Mouse (Mus musculus): ENCODE data around the gene B3gat2. TPM values are rescaled to one million over a fixed set of nuclear protein-coding genes. Genes with fewer than 3 reads are reported as not detected.
A peak's percentile ranks its signal among the peaks of the same experiment; 100 is the strongest.

The B3gat2 gene
- polyA plus RNA-seq (2015; fragmentation: Nextera tagmentation; extraction: Ambion mirVana), result 0.56 and 0.61 TPM in 2 replicates

DNA sequence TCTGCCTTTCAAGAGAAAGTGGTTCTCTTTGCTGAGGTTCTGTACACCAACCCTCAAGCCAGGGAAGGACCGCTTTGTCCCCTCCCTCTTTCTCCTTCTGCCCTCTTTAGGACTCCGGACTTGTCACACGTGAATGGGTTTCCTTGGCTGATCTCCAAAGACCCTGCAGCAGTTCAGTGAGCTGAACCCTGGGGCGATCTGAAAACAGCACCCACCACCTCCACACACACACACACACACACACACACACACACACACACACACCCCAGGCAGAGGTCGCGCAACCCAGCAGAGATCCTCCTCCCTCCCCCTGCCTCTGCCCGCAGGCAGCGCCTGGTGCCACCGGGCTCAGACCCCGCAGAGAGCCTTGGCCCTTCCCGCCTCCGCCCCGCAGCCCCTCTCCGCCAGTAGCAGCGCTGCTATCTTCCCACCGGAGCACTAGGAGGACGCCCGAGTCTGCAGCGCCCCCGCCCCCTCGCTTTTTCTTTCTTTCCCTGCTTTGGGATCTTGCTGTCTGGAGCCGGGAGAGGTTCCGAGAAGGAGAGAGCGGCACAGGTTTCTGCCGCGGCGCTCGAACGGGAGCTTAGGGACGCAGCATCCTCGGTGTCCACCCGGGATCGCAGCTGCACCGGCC is at the start of gene B3gat2:
TSS of gene B3gat2 (plus strand) at position 252 of the 634 bp plus-strand sequence.
- no peak for ATAC-seq (ENCODE audit: insufficient number of reproducible peaks, low FRiP score, low TSS enrichment, low read depth)
- under 1% methylated on average over 34 of the region's 34 CpGs for WGBS
- Histone ChIP-seq H3K4me1 (peaks cover 19% of the 10 kb centered on the region), H3K27ac (replicated peaks) (no peak within 1 kb of the TSS), H3K27me3 (peaks cover 51% of the 10 kb centered on the region), H3K4me2 (replicated peaks) (peak within 1 kb of the TSS; percentile 98), H3K9me3 (replicated peaks) (no peaks in the 10 kb centered on the region), H3K4me3 (replicated peaks) (peak within 1 kb of the TSS; percentile 52), H3K9ac (peak within 1 kb of the TSS; percentile 33), H3K36me3 (no peaks in the 10 kb centered on the region)

DNA sequence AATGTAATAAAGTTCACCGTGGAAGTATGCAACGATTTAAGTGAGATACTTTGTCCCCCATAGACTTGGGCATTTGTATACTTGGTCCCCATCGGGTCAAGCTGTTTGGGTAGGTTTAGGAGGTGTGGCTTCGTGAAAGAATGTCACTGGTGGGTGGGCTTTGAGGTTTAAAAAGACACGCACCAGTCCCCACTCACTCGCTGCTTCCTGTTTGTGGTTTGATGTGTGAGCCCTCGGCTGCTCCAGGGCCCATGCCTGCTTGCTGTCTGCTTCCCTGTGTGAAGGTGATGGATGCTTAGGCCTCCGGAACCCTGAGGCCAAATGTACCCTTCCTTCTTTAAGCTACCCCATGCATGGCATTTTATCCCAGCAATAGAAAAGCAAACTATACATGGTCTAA is 41.2 kb upstream of the B3gat2 start:
- Histone ChIP-seq H3K9me3 (replicated peaks) (no peaks in the 10 kb centered on the region), H3K27me3 (no peaks in the 10 kb centered on the region), H3K4me2 (replicated peaks) (no peak overlapping the region), H3K4me1 (no peaks in the 10 kb centered on the region), H3K4me3 (replicated peaks) (no peak overlapping the region), H3K9ac (no peak overlapping the region), H3K36me3 (no peaks in the 10 kb centered on the region), H3K27ac (replicated peaks) (no peak overlapping the region)
- ATAC-seq (ENCODE audit: insufficient number of reproducible peaks, low FRiP score, low TSS enrichment, low read depth), result no peak
- 75% methylated on average over 8 of the region's 8 CpGs for WGBS

DNA sequence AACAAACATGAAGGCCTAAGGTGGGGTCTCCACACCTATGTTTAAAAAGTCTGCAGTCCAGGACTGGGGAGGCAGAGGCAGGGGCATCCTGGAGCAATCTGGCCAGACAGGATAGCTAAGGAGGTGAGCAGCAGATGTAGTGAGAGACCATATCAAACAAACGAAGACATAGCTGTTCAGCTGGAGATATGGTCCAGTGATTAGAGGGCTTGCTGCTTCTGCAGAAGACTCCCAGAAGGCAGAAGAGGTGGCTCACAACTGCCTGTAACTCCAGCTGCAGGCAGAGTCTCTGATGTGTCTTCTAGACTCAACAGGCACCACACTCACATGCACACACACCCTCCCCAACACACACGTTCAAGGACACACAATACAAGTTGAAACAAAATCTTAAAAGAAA is 40.5 kb upstream of the B3gat2 start:
- ATAC-seq (ENCODE audit: insufficient number of reproducible peaks, low FRiP score, low TSS enrichment, low read depth), result no peak
- Histone ChIP-seq H3K4me2 (replicated peaks) (no peak overlapping the region), H3K36me3 (no peaks in the 10 kb centered on the region), H3K9me3 (replicated peaks) (no peaks in the 10 kb centered on the region), H3K9ac (no peak overlapping the region), H3K4me3 (replicated peaks) (no peak overlapping the region), H3K4me1 (no peaks in the 10 kb centered on the region), H3K27me3 (no peaks in the 10 kb centered on the region), H3K27ac (replicated peaks) (no peak overlapping the region)
- WGBS, result 72% methylated on average over 2 of the region's 2 CpGs

DNA sequence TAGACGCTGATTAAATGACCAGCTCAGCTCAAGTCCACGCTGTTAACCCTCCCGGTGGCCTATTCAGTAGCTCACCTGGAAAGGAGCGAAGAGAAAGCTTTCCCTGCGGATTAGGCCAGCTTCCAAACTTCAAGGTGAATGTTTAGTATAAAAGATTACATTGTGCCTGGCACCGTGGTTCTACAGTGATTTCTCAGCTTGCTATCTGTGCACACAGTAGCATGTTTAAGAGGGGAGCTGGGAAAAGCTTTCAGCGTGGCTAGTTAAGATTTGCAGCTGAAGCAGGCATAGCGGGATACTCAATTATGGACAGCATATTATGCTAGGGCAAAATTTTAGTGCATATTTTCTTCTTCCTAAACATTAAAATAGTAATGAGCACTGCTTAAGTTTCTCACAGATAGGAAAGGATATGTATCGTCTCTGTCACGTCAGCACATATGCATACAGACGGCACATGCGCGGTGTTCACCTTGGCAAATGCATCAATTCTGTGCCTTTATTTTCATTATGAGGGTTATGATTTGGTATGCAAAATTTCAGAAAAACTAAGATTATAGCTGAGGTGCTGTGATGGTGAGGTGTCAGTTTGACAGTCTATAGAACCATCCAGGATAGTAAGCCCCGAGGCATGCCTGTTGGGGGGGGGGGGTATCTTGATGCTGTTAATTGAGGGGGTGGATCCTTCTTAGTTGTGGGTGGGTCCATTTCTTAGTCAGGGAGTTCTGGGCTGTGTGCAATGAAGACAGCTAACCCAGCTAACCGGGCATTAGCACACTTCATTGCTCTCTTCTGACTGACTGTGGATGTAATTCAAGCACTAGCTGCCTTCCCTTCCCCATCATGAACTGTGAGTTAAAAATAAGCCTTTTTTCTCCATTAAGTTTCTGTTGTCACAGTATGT is 38.8 kb upstream of the B3gat2 start:
- ATAC-seq (ENCODE audit: insufficient number of reproducible peaks, low FRiP score, low TSS enrichment, low read depth), result no peak
- Histone ChIP-seq H3K4me2 (replicated peaks) (no peak overlapping the region), H3K36me3 (no peaks in the 10 kb centered on the region), H3K9ac (no peak overlapping the region), H3K27ac (replicated peaks) (no peak overlapping the region), H3K4me1 (no peaks in the 10 kb centered on the region), H3K4me3 (replicated peaks) (no peak overlapping the region), H3K27me3 (no peaks in the 10 kb centered on the region), H3K9me3 (replicated peaks) (no peaks in the 10 kb centered on the region)
- 69% methylated on average over 15 of the region's 15 CpGs for WGBS

DNA sequence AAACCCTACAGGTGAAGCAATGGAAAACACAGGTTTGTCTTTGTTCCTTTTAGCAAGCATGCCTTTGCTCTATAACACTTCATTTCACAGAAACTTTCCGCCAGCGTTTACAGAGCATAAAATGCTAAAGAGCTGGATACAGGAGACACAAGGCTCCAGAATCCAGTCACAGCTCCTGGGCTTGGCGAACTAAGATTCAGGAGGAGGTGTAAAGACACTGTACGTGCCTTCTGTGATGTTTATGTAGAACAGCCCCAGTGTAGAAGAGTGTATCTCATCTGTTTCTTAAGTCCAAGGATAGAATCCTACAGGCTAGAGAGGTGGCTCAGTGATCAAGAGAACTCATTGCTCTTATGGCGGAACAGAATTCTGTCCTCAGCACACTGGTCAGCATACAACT is 30.2 kb upstream of the B3gat2 start:
- H3K4me3 ChIP-seq (replicated peaks), result no peak overlapping the region
- no peaks in the 10 kb centered on the region for H3K4me1 ChIP-seq
- H3K27ac ChIP-seq (replicated peaks), result no peak overlapping the region
- no peak overlapping the region for H3K4me2 ChIP-seq (replicated peaks)
- no peaks in the 10 kb centered on the region for H3K27me3 ChIP-seq
- H3K9ac ChIP-seq, result no peak overlapping the region
- no peak for ATAC-seq (ENCODE audit: insufficient number of reproducible peaks, low FRiP score, low TSS enrichment, low read depth)
- H3K36me3 ChIP-seq, result no peaks in the 10 kb centered on the region
- 91% methylated on average over 5 of the region's 5 CpGs for WGBS
- H3K9me3 ChIP-seq (replicated peaks), result no peaks in the 10 kb centered on the region

DNA sequence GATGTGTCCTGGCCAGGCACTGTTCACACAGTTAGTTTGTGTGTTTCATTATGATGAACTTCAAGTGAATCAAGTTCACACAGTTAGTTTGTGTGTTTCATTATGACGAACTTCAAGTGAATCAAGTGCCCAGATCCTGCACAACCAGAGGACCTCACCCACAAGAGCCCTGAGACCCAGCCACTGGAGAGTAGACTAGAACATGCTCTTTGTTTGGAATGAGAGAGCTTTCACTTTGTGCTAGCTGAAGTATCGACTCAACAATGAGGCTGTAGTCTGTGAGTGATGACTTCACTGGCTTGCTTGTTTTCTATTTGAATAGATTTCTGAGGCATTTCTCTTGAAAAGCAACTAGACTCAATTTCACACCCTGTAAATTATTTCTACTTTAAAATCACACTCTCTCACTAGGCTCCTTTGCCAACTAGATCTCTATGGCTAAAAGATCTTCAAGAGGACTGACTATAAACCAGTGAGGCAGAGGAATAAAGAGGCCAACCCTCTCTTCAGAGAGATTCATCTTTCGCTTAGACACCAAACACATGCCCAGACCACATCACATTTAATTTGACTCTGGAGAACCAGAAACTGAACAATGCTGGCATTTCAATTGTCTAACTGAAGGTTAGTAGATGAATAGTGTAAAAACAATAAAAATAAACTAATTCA is 10.6 kb upstream of the B3gat2 start:
- Histone ChIP-seq H3K4me3 (replicated peaks) (no peak overlapping the region), H3K36me3 (no peaks in the 10 kb centered on the region), H3K27me3 (no peaks in the 10 kb centered on the region), H3K4me1 (no peaks in the 10 kb centered on the region), H3K27ac (replicated peaks) (no peak overlapping the region), H3K9ac (no peak overlapping the region), H3K4me2 (replicated peaks) (no peak overlapping the region), H3K9me3 (replicated peaks) (no peaks in the 10 kb centered on the region)
- ATAC-seq (ENCODE audit: insufficient number of reproducible peaks, low FRiP score, low TSS enrichment, low read depth), result no peak
- 72% methylated on average over 3 of the region's 3 CpGs for WGBS

DNA sequence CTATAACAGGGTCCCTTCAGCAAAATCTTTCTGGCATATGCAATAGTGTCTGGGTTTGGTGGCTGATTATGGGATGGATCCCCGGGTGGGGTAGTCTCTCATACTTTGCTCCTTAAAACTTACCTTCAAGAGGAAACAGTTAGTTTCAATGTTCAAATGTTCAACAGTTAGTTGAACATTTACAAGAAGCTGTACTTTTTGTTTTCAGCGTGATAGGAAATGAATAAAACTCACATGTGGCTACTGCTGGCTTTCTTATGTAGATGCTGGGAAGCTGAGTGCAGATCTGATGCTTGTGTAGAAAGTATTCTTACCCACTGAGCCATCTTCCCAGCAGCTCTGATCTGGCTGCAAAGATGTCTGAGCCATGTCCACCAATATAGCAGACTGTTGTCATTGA is 8.5 kb upstream of the B3gat2 start:
- WGBS, result 83% methylated on average over 2 of the region's 2 CpGs
- Histone ChIP-seq H3K9ac (no peak overlapping the region), H3K4me3 (replicated peaks) (no peak overlapping the region), H3K4me2 (replicated peaks) (no peak overlapping the region), H3K4me1 (no peaks in the 10 kb centered on the region), H3K9me3 (replicated peaks) (no peaks in the 10 kb centered on the region), H3K27ac (replicated peaks) (no peak overlapping the region), H3K36me3 (no peaks in the 10 kb centered on the region), H3K27me3 (no peaks in the 10 kb centered on the region)
- no peak for ATAC-seq (ENCODE audit: insufficient number of reproducible peaks, low FRiP score, low TSS enrichment, low read depth)

DNA sequence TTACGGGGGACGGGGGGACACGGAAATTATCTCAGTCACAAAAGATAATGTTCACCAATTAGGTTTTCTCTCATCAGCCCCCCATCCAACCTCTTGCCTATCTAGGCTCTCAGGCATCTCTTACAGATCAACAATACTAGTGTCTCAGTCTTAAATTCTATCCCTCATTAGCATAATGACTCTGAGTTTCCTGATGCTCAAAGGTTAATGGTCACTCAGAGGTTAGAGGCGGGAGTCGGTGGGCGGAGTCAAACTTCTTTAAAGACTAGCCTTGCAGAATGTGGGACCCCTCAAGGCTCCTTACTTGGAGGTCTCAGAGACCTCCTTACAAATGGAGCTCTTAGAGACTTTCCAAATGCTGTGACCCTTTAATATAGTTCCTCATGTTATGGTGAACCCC is 8.0 kb upstream of the B3gat2 start:
- Histone ChIP-seq H3K9me3 (replicated peaks) (no peaks in the 10 kb centered on the region), H3K27ac (replicated peaks) (no peak overlapping the region), H3K4me2 (replicated peaks) (no peak overlapping the region), H3K4me3 (replicated peaks) (no peak overlapping the region), H3K4me1 (no peaks in the 10 kb centered on the region), H3K27me3 (no peaks in the 10 kb centered on the region), H3K9ac (no peak overlapping the region), H3K36me3 (no peaks in the 10 kb centered on the region)
- no peak for ATAC-seq (ENCODE audit: insufficient number of reproducible peaks, low FRiP score, low TSS enrichment, low read depth)
- WGBS, result 78% methylated on average over 6 of the region's 6 CpGs

DNA sequence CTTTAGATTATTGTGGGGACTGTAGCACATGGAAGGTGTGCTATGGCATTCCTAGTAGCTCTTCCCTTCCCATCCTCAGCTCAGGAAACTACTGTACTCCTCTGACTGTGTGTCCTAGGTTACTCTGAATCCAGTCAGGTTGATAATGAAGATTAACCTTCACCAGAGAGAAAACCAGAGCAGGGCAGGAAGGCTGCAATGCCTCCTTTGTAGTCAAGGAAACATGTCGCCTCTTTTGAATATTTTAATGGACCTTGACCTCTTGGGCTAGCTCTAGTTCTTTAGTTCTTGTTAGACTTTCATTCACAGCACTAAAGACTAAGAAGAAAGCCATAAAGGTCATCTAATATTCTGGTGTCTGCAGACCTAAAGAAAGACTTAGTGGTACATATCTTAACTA is 7.2 kb upstream of the B3gat2 start:
- Histone ChIP-seq H3K27ac (replicated peaks) (no peak overlapping the region), H3K4me1 (no peaks in the 10 kb centered on the region), H3K9me3 (replicated peaks) (no peaks in the 10 kb centered on the region), H3K9ac (no peak overlapping the region), H3K4me3 (replicated peaks) (no peak overlapping the region), H3K27me3 (peaks cover 7% of the 10 kb centered on the region; the same call in 1 of the 2 replicates), H3K36me3 (no peaks in the 10 kb centered on the region), H3K4me2 (replicated peaks) (no peak overlapping the region)
- no peak for ATAC-seq (ENCODE audit: insufficient number of reproducible peaks, low FRiP score, low TSS enrichment, low read depth)
- 64% methylated on average over 1 of the region's 1 CpGs for WGBS

DNA sequence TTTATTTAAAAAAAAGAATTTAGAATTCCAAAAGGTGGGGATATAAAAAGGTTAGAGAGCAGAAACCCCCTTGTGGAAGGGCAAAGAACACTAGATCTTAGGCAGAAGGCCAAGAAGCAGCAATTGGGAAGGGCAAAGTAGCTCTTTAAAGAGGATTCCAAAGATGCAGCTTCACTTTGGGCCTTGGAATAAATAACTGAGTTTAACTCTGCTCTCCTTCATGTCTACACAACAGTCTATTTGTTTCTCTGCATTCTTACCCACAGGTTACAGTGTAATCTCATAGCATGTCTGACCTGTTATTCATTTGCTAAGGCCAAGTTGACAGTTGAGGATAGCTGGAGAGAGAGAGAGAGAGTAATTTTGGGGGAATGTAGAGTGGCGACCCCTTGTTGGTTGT is 6.6 kb upstream of the B3gat2 start:
- H3K9me3 ChIP-seq (replicated peaks), result no peaks in the 10 kb centered on the region
- H3K27me3 ChIP-seq, result peaks cover 13% of the 10 kb centered on the region
- no peak overlapping the region for H3K4me3 ChIP-seq (replicated peaks)
- H3K4me2 ChIP-seq (replicated peaks), result no peak overlapping the region
- ATAC-seq (ENCODE audit: insufficient number of reproducible peaks, low FRiP score, low TSS enrichment, low read depth), result no peak
- H3K27ac ChIP-seq (replicated peaks), result no peak overlapping the region
- no peak overlapping the region for H3K9ac ChIP-seq
- no peaks in the 10 kb centered on the region for H3K36me3 ChIP-seq
- WGBS, result 86% methylated on average over 1 of the region's 1 CpGs
- no peaks in the 10 kb centered on the region for H3K4me1 ChIP-seq

DNA sequence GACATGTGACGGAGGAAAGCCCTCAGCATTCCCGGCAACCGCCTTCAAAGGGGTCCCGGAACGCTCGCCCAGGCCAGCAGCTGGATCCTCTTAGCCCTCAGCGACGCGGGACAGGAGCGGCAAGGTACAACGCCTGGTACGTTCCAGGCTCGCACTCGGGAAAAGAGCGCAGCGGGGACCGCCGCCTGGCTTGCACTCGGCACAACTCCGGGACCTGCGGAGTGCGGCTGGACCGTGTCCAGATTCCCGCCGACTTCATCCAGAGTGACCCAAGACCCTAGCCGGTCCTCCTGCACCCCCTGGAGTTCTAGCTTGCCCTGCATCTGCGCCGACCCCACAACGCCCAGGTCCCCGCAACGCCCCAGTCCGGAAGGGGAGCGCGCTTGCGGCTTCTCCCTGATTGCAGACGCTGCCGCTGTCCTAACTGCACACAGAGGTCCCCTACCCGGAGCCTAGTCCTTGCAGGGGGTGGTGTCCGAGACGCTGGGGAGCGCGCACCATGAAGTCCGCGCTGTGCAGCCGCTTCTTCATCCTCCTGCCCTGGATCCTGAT is 659 bp downstream of the B3gat2 start:
- Histone ChIP-seq H3K4me3 (replicated peaks) (peak overlapping the region; percentile 52), H3K27me3 (peaks cover 51% of the 10 kb centered on the region), H3K9me3 (replicated peaks) (no peaks in the 10 kb centered on the region), H3K27ac (replicated peaks) (no peak overlapping the region), H3K36me3 (no peaks in the 10 kb centered on the region), H3K4me1 (peaks cover 19% of the 10 kb centered on the region), H3K9ac (peak overlapping the region; percentile 33), H3K4me2 (replicated peaks) (peak overlapping the region; percentile 98)
- WGBS, result under 1% methylated on average over 44 of the region's 45 CpGs
- ATAC-seq (ENCODE audit: insufficient number of reproducible peaks, low FRiP score, low TSS enrichment, low read depth), result peak; percentile 41; the same call in 1 of the 2 replicates

All from embryonic facial prominence, embryonic 15.5 days (tissue).